Mouse (Mus musculus) cerebellum, adult 2 months (tissue): ENCODE measurements at regions not wholly inside any gene's neighbourhood (a gene's known extent, or its start where the extent isn't known, plus 50 kb on each side); places are given as distances from the start of the nearest gene placed in this dataset.

Source experiments
- CTCF ChIP-seq: fragments of 200-500 bp; IDR thresholded peaks from 2 replicates; pipeline ENCODE4 v1.5.1; 2011; ENCODE audit warnings: low read depth, mild to moderate bottlenecking, control low read depth, low read length, moderate library complexity, borderline replicate concordance; ENCODE audit not compliant: insufficient read depth
- POLR2A ChIP-seq: fragments of 200-500 bp; IDR thresholded peaks from 2 replicates; pipeline ENCODE4 v1.6.1; 2011; ENCODE audit warnings: low read length, control low read depth, borderline replicate concordance; ENCODE audit not compliant: insufficient read depth

DNA sequence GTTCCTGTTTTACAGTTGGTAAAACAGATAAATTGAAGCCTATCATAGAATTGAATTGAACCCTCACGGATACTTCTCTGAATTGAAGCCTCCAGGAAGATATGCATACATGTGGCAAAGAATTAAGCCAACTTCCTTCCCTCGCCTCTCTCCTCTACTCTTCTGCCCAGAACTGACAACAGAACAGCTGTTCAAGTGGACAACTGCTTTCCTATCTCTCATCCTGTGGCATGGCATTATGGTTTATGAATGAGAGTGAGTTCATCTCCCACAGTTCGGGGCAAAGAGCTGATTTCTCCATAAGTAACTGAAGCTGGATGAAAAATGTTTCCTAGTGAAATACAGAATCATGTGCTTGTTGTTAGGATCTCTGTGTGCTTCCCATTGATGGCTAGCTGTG, 190.6 kb downstream of the Kcnj2 start:
- no peak for TF ChIP-seq POLR2A
- no peak for TF ChIP-seq CTCF
